Mouse (Mus musculus) small intestine, adult 10 weeks (tissue): ENCODE data around the gene Etd. TPM values are rescaled to one million over a fixed set of nuclear protein-coding genes. Genes with fewer than 3 reads are reported as not detected.

Source experiments
- polyA plus RNA-seq: library from polyadenylated mRNA; stranded (reverse); fragments of 350-450 nt; fragmentation: Illumina TruSeq; extraction: RNeasy Lipid Tissue Mini Kit (QIAGEN cat#74804); gene quantifications from one replicate; pipeline ENCODE4 v1.2.3, GENCODE M21; 2014; ENCODE audit warnings: low replicate concordance

Etd gene
- polyA plus RNA-seq, result not detected

DNA sequence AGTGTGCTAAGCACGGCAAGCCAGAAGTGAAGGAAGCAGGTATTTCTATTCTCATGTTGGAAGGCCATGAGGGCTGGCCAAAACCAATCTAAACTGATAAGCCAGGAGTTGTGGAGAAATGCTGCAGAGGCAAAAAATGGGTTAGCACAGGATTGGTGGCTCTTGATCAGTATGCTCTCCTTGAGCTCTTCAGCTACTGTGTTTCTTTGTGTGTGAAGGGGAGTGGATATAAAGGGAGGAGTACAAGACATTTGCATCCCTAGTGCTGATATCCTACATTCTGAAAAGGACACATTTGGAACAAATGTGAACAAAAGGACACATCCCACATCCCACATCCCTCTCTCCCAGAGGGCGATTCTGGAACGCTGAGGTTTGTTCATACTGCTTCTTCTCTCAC is at the start of gene Etd:
Gene Etd (plus strand): TSS at position 301 of the 400 bp plus-strand sequence.

Other genes starting within 250 kb of the Etd start
- gene Plac1, start 194.8 kb upstream of the Etd start, polyA plus RNA-seq, result not detected
- gene Fam122b, start 165.1 kb upstream of the Etd start, polyA plus RNA-seq, result 16.0 TPM
- gene Fam122c, start 161.5 kb upstream of the Etd start, polyA plus RNA-seq, result not detected
- gene Mospd1, start 64.4 kb upstream of the Etd start, polyA plus RNA-seq, result 70.9 TPM
- not detected for gene Rtl8c, start 173.1 kb downstream of the Etd start, polyA plus RNA-seq
- gene Gm14597, start 174.1 kb downstream of the Etd start, polyA plus RNA-seq, result not detected
- 1.2 TPM for gene Rtl8a, start 208.8 kb downstream of the Etd start, polyA plus RNA-seq
- gene Rtl8b, start 235.5 kb downstream of the Etd start, polyA plus RNA-seq, result 1.7 TPM